Mouse (Mus musculus) liver, embryonic 16.5 days (tissue): ENCODE measurements around the gene Mecom. TPM values are rescaled to one million over a fixed set of nuclear protein-coding genes. Genes with fewer than 3 reads are reported as not detected.
"Not testable (repeated sequence)": the region's sequence is repeated elsewhere in the genome, so short reads cannot be mapped to it uniquely, and the experiment has no call there.

ENCODE experiments used
- ATAC-seq: fragments of 200-750 bp; cut with Nextera tagmentation; 2 replicates; pipeline ENCODE4 v1.8.0; 2017; ENCODE audit warnings: low read depth, mild to moderate bottlenecking, moderate number of reproducible peaks, moderate library complexity
- H3K27ac ChIP-seq: fragments of 300-500 bp; sonication (generic); 2 replicates; pipeline ENCODE4 v1.5.1; 2014; ENCODE audit warnings: mild to moderate bottlenecking, low read length
- H3K27me3 ChIP-seq: fragments of 300-500 bp; sonication (generic); 2 replicates; pipeline ENCODE4 v1.6.1; 2014; ENCODE audit warnings: low read depth, low read length, mixed read lengths; ENCODE audit not compliant: control insufficient read depth, insufficient read depth
- H3K36me3 ChIP-seq: fragments of 300-500 bp; sonication (generic); 2 replicates; pipeline ENCODE4 v1.6.1; 2014; ENCODE audit warnings: mild to moderate bottlenecking; ENCODE audit not compliant: control insufficient read depth, insufficient read depth
- H3K4me1 ChIP-seq: fragments of 300-500 bp; sonication (generic); 2 replicates; pipeline ENCODE4 v1.6.1; 2014; ENCODE audit warnings: low read depth, low read length, mixed read lengths; ENCODE audit not compliant: control insufficient read depth
- H3K4me2 ChIP-seq: fragments of 300-500 bp; sonication (generic); 2 replicates; pipeline ENCODE4 v1.6.1; 2014; ENCODE audit warnings: low read depth, low read length, mixed read lengths
- H3K4me3 ChIP-seq: fragments of 300-500 bp; sonication (generic); 2 replicates; pipeline ENCODE4 v1.5.1; 2014; ENCODE audit warnings: low read depth, mild to moderate bottlenecking, low read length
- H3K9ac ChIP-seq: fragments of 300-500 bp; sonication (generic); 2 replicates; pipeline ENCODE4 v1.6.1; 2014; ENCODE audit warnings: low read depth, low read length
- H3K9me3 ChIP-seq: fragments of 300-500 bp; sonication (generic); replicated peaks from 2 replicates; pipeline ENCODE4 v1.6.1; 2016; ENCODE audit warnings: low read length; ENCODE audit not compliant: control insufficient read depth
- WGBS: fragments of 180-500 bp; shearing (Covaris S2); extraction: QIAGEN DNeasy Blood & Tissue Kit; methylation state at CpG from one replicate; pipeline ENCODE4 v1.1.7; 2014; ENCODE audit not compliant: insufficient replicate concordance; 5-methylcytosine and 5-hydroxymethylcytosine counted together
- polyA plus RNA-seq: library from polyadenylated mRNA; unstranded; fragments of >200 nt; fragmentation: Nextera tagmentation; extraction: Ambion mirVana; gene quantifications from 2 replicates; pipeline ENCODE4 v1.2.1, GENCODE M21; 2015

The Mecom gene
- polyA plus RNA-seq, 1 experiment from 2014 or later = 1.0 TPM

DNA sequence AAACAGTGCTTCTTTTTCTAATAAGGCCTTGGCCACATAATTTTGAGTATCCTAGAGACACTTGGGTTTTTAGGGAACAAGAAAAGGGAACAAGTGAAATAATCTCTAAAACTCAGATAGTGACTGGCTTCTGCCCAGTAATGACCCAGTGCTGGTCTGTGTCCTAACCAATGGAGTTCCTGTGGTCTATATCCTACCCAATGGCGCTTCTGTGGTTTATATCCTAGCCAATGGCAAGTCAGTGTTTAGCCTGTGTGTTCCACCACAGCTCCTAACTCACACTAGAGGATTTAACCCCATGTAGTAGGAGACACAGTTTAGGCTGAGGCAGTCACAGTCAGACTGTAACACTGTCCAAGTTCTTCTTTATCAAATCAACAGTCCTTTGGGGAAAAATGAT is 313.8 kb downstream of the Mecom start:
- no peak for ATAC-seq
- H3K9me3 ChIP-seq = no peaks in the 10 kb centered on the region
- no peak overlapping the region for H3K27ac ChIP-seq
- no peak overlapping the region for H3K4me2 ChIP-seq
- H3K9ac ChIP-seq = no peak overlapping the region
- H3K4me1 ChIP-seq = no peaks in the 10 kb centered on the region
- no peaks in the 10 kb centered on the region for H3K27me3 ChIP-seq
- H3K36me3 ChIP-seq = no peaks in the 10 kb centered on the region
- H3K4me3 ChIP-seq = no peak overlapping the region
- 31% methylated on average over 1 of the region's 1 CpGs for WGBS

DNA sequence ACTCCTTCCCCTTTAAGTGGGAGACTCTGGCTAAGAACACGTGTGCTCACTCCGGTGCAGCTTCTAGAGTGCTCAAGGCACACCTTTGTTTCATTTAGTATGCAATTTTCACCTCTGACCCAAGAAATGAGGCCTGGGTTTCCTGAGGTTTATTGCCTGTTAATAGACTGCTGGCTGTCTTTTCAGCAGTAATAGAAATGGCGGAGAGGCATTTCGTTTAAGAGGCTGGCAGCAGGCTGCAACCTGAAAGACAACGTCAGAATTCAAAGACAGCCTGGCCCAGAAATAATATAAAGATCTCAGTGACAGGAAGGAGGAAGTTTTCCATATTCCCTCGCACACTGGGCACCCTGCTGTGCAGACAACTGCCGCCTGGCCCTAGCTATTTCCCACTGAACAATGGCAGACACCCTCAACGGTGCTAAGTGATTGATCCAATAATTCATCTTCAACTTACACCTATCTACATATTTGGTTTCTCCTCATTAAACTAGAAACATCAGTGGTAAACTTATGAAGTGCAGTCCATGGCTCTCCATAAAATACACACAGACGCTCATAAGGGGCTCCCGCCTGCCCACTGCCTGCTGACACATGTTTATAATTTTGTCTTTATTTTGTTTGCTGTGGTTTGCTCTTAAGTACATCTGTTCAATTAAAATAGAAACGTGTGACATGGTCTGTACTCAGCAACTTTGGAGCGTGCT is 319.7 kb downstream of the Mecom start:
- H3K9me3 ChIP-seq = no peaks in the 10 kb centered on the region
- WGBS = 59% methylated on average over 12 of the region's 12 CpGs
- ATAC-seq = no peak

GRCm38 (mm10) chr3:30226928-30227370 is 320.9 kb downstream of the Mecom start:
- 65% methylated on average over 13 of the region's 13 CpGs for WGBS
- H3K9ac ChIP-seq = no peak overlapping the region
- no peak overlapping the region for H3K4me2 ChIP-seq
- no peaks in the 10 kb centered on the region for H3K27me3 ChIP-seq
- ATAC-seq = no peak
- H3K9me3 ChIP-seq = no peaks in the 10 kb centered on the region
- no peaks in the 10 kb centered on the region for H3K36me3 ChIP-seq
- H3K27ac ChIP-seq = no peak overlapping the region
- H3K4me3 ChIP-seq = no peak overlapping the region
- H3K4me1 ChIP-seq = no peaks in the 10 kb centered on the region

More for the DNA sequence above, 319.7 kb downstream of the Mecom start:
- no peaks in the 10 kb centered on the region for H3K36me3 ChIP-seq
- no peak overlapping the region for H3K4me3 ChIP-seq
- no peak overlapping the region for H3K9ac ChIP-seq
- H3K4me1 ChIP-seq = no peaks in the 10 kb centered on the region
- no peak overlapping the region for H3K27ac ChIP-seq
- no peaks in the 10 kb centered on the region for H3K27me3 ChIP-seq
- no peak overlapping the region for H3K4me2 ChIP-seq

DNA sequence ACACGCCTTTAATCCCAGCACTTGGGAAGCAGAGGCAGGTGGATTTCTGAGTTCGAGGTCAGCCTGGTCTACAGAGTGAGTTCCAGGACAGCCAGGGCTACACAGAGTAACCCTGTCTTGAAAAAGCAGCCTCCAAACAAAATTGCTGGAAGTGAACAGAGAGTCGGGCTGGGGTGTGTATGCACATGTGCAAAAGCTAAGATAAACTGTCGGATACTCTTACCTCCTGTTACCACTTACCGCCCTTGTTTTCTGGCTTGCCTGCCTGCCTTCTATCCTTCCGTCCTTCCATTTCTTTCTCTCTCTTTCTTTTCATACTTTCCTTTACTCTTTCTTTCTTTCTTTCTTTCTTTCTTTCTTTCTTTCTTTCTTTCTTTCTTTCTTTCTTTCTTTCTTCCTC is 322.6 kb downstream of the Mecom start:
- not testable (repeated sequence) for H3K4me3 ChIP-seq, H3K9ac ChIP-seq, ATAC-seq, H3K27ac ChIP-seq, H3K9me3 ChIP-seq, H3K4me2 ChIP-seq, H3K4me1 ChIP-seq, H3K36me3 ChIP-seq, H3K27me3 ChIP-seq
- WGBS = 53% methylated on average over 6 of the region's 6 CpGs

DNA sequence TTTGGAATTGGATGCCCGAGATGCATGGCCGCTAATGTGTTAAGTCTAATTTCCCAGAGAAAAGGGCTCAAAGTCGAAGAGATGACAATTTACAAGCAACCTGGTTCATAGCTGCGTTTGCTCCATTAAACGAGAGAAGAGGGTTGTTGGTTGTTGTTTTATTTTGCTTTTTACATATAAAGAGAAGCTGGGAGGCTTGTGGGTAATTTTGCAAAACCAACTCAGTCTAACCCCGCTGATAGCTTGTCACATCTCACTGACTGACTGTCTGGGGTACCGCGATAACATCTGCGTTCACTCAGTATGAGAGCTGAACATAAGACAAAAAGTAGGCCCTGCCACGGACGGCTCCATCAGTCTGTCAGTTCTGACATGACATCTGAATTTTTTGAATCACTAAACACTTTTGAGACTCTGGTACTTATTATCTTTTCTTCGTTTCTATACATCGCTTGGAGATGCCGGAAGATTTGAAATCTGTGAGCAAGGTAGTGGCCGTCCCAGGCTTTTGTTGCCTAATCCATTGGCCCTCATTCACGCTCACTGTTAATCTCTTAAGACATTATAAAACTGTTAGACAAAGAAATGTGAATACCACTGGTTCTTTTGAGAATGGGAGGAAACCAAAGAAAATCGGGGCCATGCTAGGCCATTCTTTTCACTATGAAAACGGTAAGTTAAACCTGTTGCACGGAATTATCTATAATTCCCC is 327.0 kb downstream of the Mecom start:
- Histone ChIP-seq H3K4me2 (no peak overlapping the region), H3K4me1 (no peaks in the 10 kb centered on the region), H3K27ac (no peak overlapping the region), H3K4me3 (no peak overlapping the region), H3K27me3 (no peaks in the 10 kb centered on the region), H3K9me3 (no peaks in the 10 kb centered on the region), H3K36me3 (no peaks in the 10 kb centered on the region), H3K9ac (no peak overlapping the region)
- 66% methylated on average over 19 of the region's 19 CpGs for WGBS
- no peak for ATAC-seq

GRCm38 (mm10) chr3:30219891-30220290 is 327.9 kb downstream of the Mecom start:
- no peaks in the 10 kb centered on the region for H3K4me1 ChIP-seq
- 37% methylated on average over 8 of the region's 8 CpGs for WGBS
- H3K9me3 ChIP-seq = no peaks in the 10 kb centered on the region
- ATAC-seq = no peak
- H3K9ac ChIP-seq = no peak overlapping the region
- no peak overlapping the region for H3K4me2 ChIP-seq
- no peaks in the 10 kb centered on the region for H3K36me3 ChIP-seq
- no peaks in the 10 kb centered on the region for H3K27me3 ChIP-seq
- no peak overlapping the region for H3K4me3 ChIP-seq
- H3K27ac ChIP-seq = no peak overlapping the region

GRCm38 (mm10) chr3:30219190-30219884 is 328.5 kb downstream of the Mecom start:
- no peak for ATAC-seq
- no peaks in the 10 kb centered on the region for H3K27me3 ChIP-seq
- no peak overlapping the region for H3K4me2 ChIP-seq
- H3K4me3 ChIP-seq = no peak overlapping the region
- H3K36me3 ChIP-seq = no peaks in the 10 kb centered on the region
- H3K9ac ChIP-seq = no peak overlapping the region
- no peaks in the 10 kb centered on the region for H3K4me1 ChIP-seq
- WGBS = 12% methylated on average over 21 of the region's 21 CpGs
- no peaks in the 10 kb centered on the region for H3K9me3 ChIP-seq
- no peak overlapping the region for H3K27ac ChIP-seq

GRCm38 (mm10) chr3:30214607-30215006 is 333.2 kb downstream of the Mecom start:
- Histone ChIP-seq H3K4me1 (no peaks in the 10 kb centered on the region), H3K36me3 (no peaks in the 10 kb centered on the region), H3K27ac (no peak overlapping the region), H3K4me2 (no peak overlapping the region), H3K4me3 (no peak overlapping the region), H3K9me3 (no peaks in the 10 kb centered on the region), H3K9ac (no peak overlapping the region), H3K27me3 (no peaks in the 10 kb centered on the region)
- 43% methylated on average over 4 of the region's 4 CpGs for WGBS
- ATAC-seq = no peak
